Mouse (Mus musculus) kidney, postnatal 25 days (tissue): ENCODE measurements at regions not wholly inside any gene's neighbourhood (a gene's known extent, or its start where the extent isn't known, plus 50 kb on each side); places are given as distances from the start of the nearest gene placed in this dataset.

ENCODE experiments used
- DNase-seq, 2 experiments: peaks; one replicate each; pipeline ENCODE4 v3.0.0; 2021; ENCODE audit warnings: mixed read lengths in 2 of 2

DNA sequence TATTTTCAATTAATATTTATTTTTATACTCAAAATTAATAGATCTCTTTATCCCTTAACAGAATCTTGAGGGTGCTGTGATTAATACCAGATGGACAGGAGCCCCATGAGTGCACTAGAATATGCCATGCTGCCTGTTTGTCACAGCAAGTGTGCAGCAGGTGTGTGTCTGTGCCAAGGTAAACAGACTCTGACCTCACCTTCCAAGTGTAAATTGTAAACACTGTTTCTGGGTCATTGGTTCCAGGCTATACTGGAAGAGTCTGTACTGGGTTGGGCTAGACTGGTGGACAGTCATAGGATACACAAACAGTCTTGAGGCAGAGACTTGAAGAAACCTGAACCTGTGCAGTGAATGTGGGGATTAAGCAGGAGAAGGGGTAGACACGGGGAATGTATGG is 422.2 kb downstream of the Gm21833 start:
- peak in 1 of 2 experiments; percentile 26 for DNase-seq

DNA sequence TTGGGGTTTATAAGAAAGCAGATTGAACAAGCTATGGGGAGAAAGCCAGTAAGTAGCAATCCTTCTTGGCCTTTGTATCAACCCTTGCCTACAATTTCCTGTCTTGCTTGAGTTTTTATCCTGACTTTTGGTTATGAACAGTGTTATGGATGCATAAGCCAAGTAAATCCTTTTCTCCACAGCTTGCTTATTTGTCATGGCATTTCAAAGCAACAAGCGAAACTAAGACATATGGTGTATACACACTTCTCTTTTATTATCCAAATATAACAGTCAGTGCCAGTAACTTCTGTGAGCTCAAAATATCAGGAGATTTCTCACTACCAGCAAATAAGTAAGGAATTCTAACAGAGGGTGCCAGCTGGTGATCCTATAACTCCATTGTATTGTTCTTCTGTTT is 426.0 kb downstream of the Gm21833 start:
- no peak for DNase-seq

GRCm38 (mm10) chr16:83271869-83272268 is 443.7 kb downstream of the Gm21833 start:
- no peak for DNase-seq

DNA sequence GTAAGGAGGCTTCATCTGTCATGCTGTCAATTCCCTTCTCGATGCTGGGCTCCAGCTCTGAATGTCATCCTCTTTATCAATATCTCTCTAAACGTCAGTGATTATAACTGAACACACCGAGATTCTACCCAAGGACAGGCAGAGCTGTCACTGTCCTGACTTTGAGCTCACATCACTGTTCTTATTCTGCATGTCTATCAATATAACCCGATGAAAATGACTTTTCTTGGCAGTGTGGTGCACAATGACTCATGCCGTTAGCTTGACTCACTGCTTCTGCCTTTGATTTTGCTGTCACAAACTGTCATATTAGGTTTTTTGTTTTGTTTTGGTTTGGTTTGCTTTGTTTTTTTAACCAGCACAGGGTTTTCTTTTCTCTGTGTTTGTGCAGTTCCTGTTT is 488.1 kb downstream of the Gm21833 start:
- no peak for DNase-seq

- no peak for DNase-seq
Observed at GRCm38 (mm10) chr16:83326826-83327225, 498.6 kb downstream of the Gm21833 start.

- DNase-seq: no peak
Observed at GRCm38 (mm10) chr16:83351069-83351468, 522.9 kb downstream of the Gm21833 start.

GRCm38 (mm10) chr16:83394581-83394980 is 566.4 kb downstream of the Gm21833 start:
- no peak for DNase-seq

- DNase-seq: no peak
Observed at GRCm38 (mm10) chr16:83420676-83421075, 592.5 kb downstream of the Gm21833 start.

DNA sequence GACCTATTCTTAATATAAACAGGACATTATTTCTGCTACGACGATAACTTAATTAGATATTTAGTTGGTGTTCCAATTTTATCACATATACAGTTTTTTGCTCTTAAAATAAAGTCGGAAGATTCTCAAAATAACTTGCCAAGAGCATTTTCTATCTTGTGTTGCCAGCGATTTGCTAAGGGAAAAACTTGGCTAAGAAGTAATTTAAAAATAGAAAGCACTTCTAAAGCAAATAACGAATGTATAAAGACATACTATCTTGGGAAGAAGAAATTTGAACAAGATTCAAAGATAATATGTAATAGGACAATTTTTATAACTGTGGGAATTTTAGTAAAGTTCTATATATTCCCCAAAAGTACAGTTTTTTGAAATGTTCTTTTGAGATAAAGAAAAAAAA is 594.9 kb downstream of the Gm21833 start:
- no peak for DNase-seq
